Mouse (Mus musculus): Measurements from ENCODE around the gene Nrxn2. TPM values are rescaled to one million over a fixed set of nuclear protein-coding genes. Genes with fewer than 3 reads are reported as not detected.

Nrxn2 gene
- total and polyA plus RNA-seq, 3 experiments = 0.20 to 0.71 (median 0.30) TPM

GRCm38 (mm10) chr19:6500636-6501025 lies 82.1 kb downstream of the Nrxn2 start:
- dilution Hi-C loops (cut with MboI; ENCODE audit: extremely low pct_ligation_motif_present, extremely low pct_unique_long_range_greater_than_20kb, low sequenced_read_pairs) (no loop called here), in situ Hi-C loops (cut with MboI; ENCODE audit: low pct_ligation_motif_present, low pct_unique_long_range_greater_than_20kb, low sequenced_read_pairs) (no loop called here)
- TF ChIP-seq JUN (IDR thresholded peaks at IDR 0.05; ENCODE audit: insufficient read depth, low read depth, low read length) (no peak), NRF1 (IDR thresholded peaks at IDR 0.05; ENCODE audit: low read depth, low read length) (no peak), RAD21 (IDR thresholded peaks at IDR 0.05; ENCODE audit: low read depth, low read length) (no peak), CTCF (conservative IDR thresholded peaks at IDR 0.05 in 1 of 2, IDR thresholded peaks at IDR 0.05 in 1 of 2; ENCODE audit: low read depth in 2 of 2, low read length in 2 of 2) (no peak), MXI1 (IDR thresholded peaks at IDR 0.05; ENCODE audit: low read depth, low read length) (no peak), KAT2A (IDR thresholded peaks at IDR 0.05; ENCODE audit: insufficient replicate concordance, low read length) (no peak), ZMIZ1 (IDR thresholded peaks at IDR 0.05; ENCODE audit: low read depth, low read length) (no peak), MAX (IDR thresholded peaks at IDR 0.05; ENCODE audit: low read length) (no peak), POLR2AphosphoS2 (IDR thresholded peaks at IDR 0.05; ENCODE audit: low read depth, low read length) (no peak), MEF2A (IDR thresholded peaks at IDR 0.05; ENCODE audit: borderline replicate concordance, low read depth, low read length) (no peak), SIN3A (IDR thresholded peaks at IDR 0.05; ENCODE audit: low read length) (no peak), BHLHE40 (IDR thresholded peaks at IDR 0.05; ENCODE audit: low read depth, low read length) (no peak)
- no peaks in the 10 kb centered on the region for H3K36me3 ChIP-seq (replicated peaks in 1 of 2; ENCODE audit: control insufficient read depth in 1 of 2, insufficient read depth in 1 of 2, low read length in 1 of 2)
- H3K4me2 ChIP-seq (ENCODE audit: insufficient read depth, low read depth, poor library complexity, severe bottlenecking) = no peak overlapping the region
- H3K4me1 ChIP-seq (ENCODE audit: control insufficient read depth in 1 of 2, insufficient read depth in 2 of 2) = peaks cover 0 to 5% of the 10 kb centered on the region in 2 experiments; a peak in 3 of 4 replicates
- H3K9me3 ChIP-seq (replicated peaks; ENCODE audit: low read length) = no peaks in the 10 kb centered on the region
- no peak overlapping the region for H3K9ac ChIP-seq (ENCODE audit: insufficient read depth, low read depth)
- no peak for DNase-seq (ENCODE audit: extremely low read depth)
- no peaks in the 10 kb centered on the region for H3K79me2 ChIP-seq (replicated peaks; ENCODE audit: control insufficient read depth, extremely low read depth, insufficient read depth, poor library complexity, severe bottlenecking)
- no peak overlapping the region for H3K27ac ChIP-seq (ENCODE audit: insufficient read depth, low read depth)
- peaks cover 96% of the 10 kb centered on the region for H3K27me3 ChIP-seq (replicated peaks)
- H3K4me3 ChIP-seq (replicated peaks in 1 of 3; ENCODE audit: low read depth in 2 of 3, low read length in 2 of 3, poor library complexity in 1 of 3) = no peak overlapping the region

GRCm38 (mm10) chr19:6502035-6502541 lies 83.6 kb downstream of the Nrxn2 start:
- Histone ChIP-seq H3K79me2 (replicated peaks; ENCODE audit: control insufficient read depth, extremely low read depth, insufficient read depth, poor library complexity, severe bottlenecking) (no peaks in the 10 kb centered on the region), H3K9me3 (replicated peaks; ENCODE audit: low read length) (no peaks in the 10 kb centered on the region), H3K36me3 (replicated peaks in 1 of 2; ENCODE audit: control insufficient read depth in 1 of 2, insufficient read depth in 1 of 2, low read length in 1 of 2) (no peaks in the 10 kb centered on the region), H3K4me3 (replicated peaks in 1 of 3; ENCODE audit: low read depth in 2 of 3, low read length in 2 of 3, poor library complexity in 1 of 3) (no peak overlapping the region), H3K4me2 (ENCODE audit: insufficient read depth, low read depth, poor library complexity, severe bottlenecking) (no peak overlapping the region), H3K27me3 (replicated peaks) (peaks cover 96% of the 10 kb centered on the region), H3K9ac (ENCODE audit: insufficient read depth, low read depth) (no peak overlapping the region), H3K27ac (ENCODE audit: insufficient read depth, low read depth) (no peak overlapping the region), H3K4me1 (ENCODE audit: control insufficient read depth in 1 of 2, insufficient read depth in 2 of 2) (peaks cover 4 to 16% of the 10 kb centered on the region in 2 experiments; a peak in 3 of 4 replicates)
- TF ChIP-seq MEF2A (IDR thresholded peaks at IDR 0.05; ENCODE audit: borderline replicate concordance, low read depth, low read length) (no peak), JUN (IDR thresholded peaks at IDR 0.05; ENCODE audit: insufficient read depth, low read depth, low read length) (no peak), PAX5 (IDR thresholded peaks at IDR 0.05; ENCODE audit: low read length) (no peak), IRF4 (IDR thresholded peaks at IDR 0.05; ENCODE audit: low read depth, low read length) (no peak), CHD1 (IDR thresholded peaks at IDR 0.05; ENCODE audit: low read depth, low read length) (no peak), E2F4 (IDR thresholded peaks at IDR 0.05; ENCODE audit: insufficient replicate concordance, low read depth, low read length) (no peak), ETS1 (conservative IDR thresholded peaks at IDR 0.05; ENCODE audit: low read depth, low read length) (no peak), BHLHE40 (IDR thresholded peaks at IDR 0.05; ENCODE audit: low read depth, low read length) (no peak), ELF1 (IDR thresholded peaks at IDR 0.05; ENCODE audit: low read depth, low read length) (no peak), GABPA (IDR thresholded peaks at IDR 0.05; ENCODE audit: insufficient replicate concordance, low read depth, low read length) (no peak), TBP (conservative IDR thresholded peaks at IDR 0.05; ENCODE audit: low read depth, low read length) (no peak), EP300 (IDR thresholded peaks at IDR 0.05; ENCODE audit: low read length) (no peak), NELFE (IDR thresholded peaks at IDR 0.05; ENCODE audit: low read depth, low read length) (no peak), CHD2 (IDR thresholded peaks at IDR 0.05; ENCODE audit: low read length) (no peak), ZNF384 (IDR thresholded peaks at IDR 0.05; ENCODE audit: low read depth, low read length) (no peak), SMC3 (IDR thresholded peaks at IDR 0.05; ENCODE audit: low read depth, low read length) (no peak), USF1 (IDR thresholded peaks at IDR 0.05; ENCODE audit: low read depth, low read length) (no peak), RAD21 (IDR thresholded peaks at IDR 0.05; ENCODE audit: low read depth, low read length) (no peak)
- peak; percentile 10 for DNase-seq (ENCODE audit: extremely low read depth)
- in situ Hi-C loops (cut with MboI; ENCODE audit: low pct_ligation_motif_present, low pct_unique_long_range_greater_than_20kb, low sequenced_read_pairs) = no loop called here
- dilution Hi-C loops (cut with MboI; ENCODE audit: extremely low pct_ligation_motif_present, extremely low pct_unique_long_range_greater_than_20kb, low sequenced_read_pairs) = no loop called here

Data from CH12.LX (cell line).